Mouse (Mus musculus) hindlimb bud, embryonic 11.5 days (tissue): ENCODE measurements around the gene Vnn3.

Source experiments
- DNase-seq: peaks from one replicate; pipeline ENCODE4 v3.0.0-alpha.2; 2012; ENCODE audit warnings: low read depth, low spot score; ENCODE audit errors: extremely low spot score

Gene Vnn3

GRCm38 (mm10) chr10:23892987-23893386, 41.7 kb downstream of the Vnn3 start:
- DNase-seq = no peak

GRCm38 (mm10) chr10:23894601-23895349, 43.5 kb downstream of the Vnn3 start, which contains the start of gene Vnn1:
Gene Vnn1, plus strand, starts transcription at chr10:23894688.
- no peak for DNase-seq

GRCm38 (mm10) chr10:23895376-23895775, 44.1 kb downstream of the Vnn3 start:
- no peak for DNase-seq

DNA sequence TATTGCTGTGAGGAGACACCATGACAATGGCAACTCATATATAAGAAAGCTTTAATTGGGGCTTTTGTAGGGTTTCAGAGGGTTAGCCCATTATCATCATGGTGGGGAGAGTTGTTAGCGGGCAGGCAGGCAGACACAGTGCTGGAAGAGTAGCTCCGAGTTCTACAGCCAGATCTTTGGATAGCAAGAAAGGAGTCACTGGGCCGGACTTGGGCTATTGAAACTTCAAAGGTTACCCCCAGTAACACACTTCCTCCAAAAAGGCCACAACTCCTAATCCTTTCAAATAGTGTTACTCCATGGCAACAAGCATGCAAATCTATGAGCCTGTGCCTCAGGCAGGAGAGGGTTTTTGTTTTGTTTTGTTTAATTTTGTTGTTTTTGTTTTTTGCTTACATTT, 49.9 kb downstream of the Vnn3 start:
- DNase-seq = no peak

GRCm38 (mm10) chr10:23905661-23906060, 54.4 kb downstream of the Vnn3 start:
- no peak for DNase-seq
